Mouse (Mus musculus): ENCODE data around the gene Gm49361. TPM values are rescaled to one million over a fixed set of nuclear protein-coding genes. Genes with fewer than 3 reads are reported as not detected.

Gm49361 gene
- not detected in 2 replicates for polyA plus RNA-seq (2014; fragmentation: Nextera tagmentation; extraction: Ambion mirVana)

- DNase-seq (ENCODE audit: low spot score) (peak; percentile 86), ATAC-seq (peak; percentile 91)
- no peaks in the 10 kb centered on the region for H3K9me3 ChIP-seq (replicated peaks; ENCODE audit: control insufficient read depth, low read length)
- peak within 1 kb of the TSS; percentile 75 for H3K27ac ChIP-seq (ENCODE audit: low read depth, low read length)
- WGBS: under 1% methylated on average over 66 of the region's 68 CpGs
- no peaks in the 10 kb centered on the region for H3K36me3 ChIP-seq (ENCODE audit: control insufficient read depth, insufficient read depth, low read length)
- peak within 1 kb of the TSS; percentile 87 for H3K9ac ChIP-seq (ENCODE audit: low read length)
- peak within 1 kb of the TSS; percentile 93 for H3K4me2 ChIP-seq (ENCODE audit: low read length)
- H3K4me3 ChIP-seq (ENCODE audit: low read depth, low read length): peak within 1 kb of the TSS; percentile 87
- H3K27me3 ChIP-seq (replicated peaks; ENCODE audit: control insufficient read depth, insufficient read depth, low read length): peaks cover 7% of the 10 kb centered on the region
- peaks cover 13% of the 10 kb centered on the region for H3K4me1 ChIP-seq (ENCODE audit: control insufficient read depth, insufficient read depth, low read length)
These were observed at the start of gene Gm49361 for GRCm38 (mm10) chr14:57746001-57746771. Gene Gm49361, minus strand, starts transcription at chr14:57746103.

- Histone ChIP-seq H3K27ac (ENCODE audit: low read depth, low read length) (no peak overlapping the region), H3K4me3 (ENCODE audit: low read depth, low read length) (no peak overlapping the region), H3K4me1 (ENCODE audit: control insufficient read depth, insufficient read depth, low read length) (no peaks in the 10 kb centered on the region), H3K27me3 (replicated peaks; ENCODE audit: control insufficient read depth, insufficient read depth, low read length) (no peaks in the 10 kb centered on the region), H3K9ac (ENCODE audit: low read length) (no peak overlapping the region), H3K9me3 (replicated peaks; ENCODE audit: control insufficient read depth, low read length) (no peaks in the 10 kb centered on the region), H3K4me2 (ENCODE audit: low read length) (no peak overlapping the region), H3K36me3 (ENCODE audit: control insufficient read depth, insufficient read depth, low read length) (no peaks in the 10 kb centered on the region)
- 90% methylated on average over 4 of the region's 4 CpGs for WGBS
- ATAC-seq: no peak
- no peak for DNase-seq (ENCODE audit: low spot score)
These were observed 45.3 kb upstream of the Gm49361 start for GRCm38 (mm10) chr14:57791171-57791570.

- WGBS: 91% methylated on average over 9 of the region's 9 CpGs
- ATAC-seq (no peak), DNase-seq (ENCODE audit: low spot score) (no peak)
- Histone ChIP-seq H3K36me3 (ENCODE audit: control insufficient read depth, insufficient read depth, low read length) (no peaks in the 10 kb centered on the region), H3K4me2 (ENCODE audit: low read length) (no peak overlapping the region), H3K9ac (ENCODE audit: low read length) (no peak overlapping the region), H3K27me3 (replicated peaks; ENCODE audit: control insufficient read depth, insufficient read depth, low read length) (no peaks in the 10 kb centered on the region), H3K4me1 (ENCODE audit: control insufficient read depth, insufficient read depth, low read length) (no peaks in the 10 kb centered on the region), H3K27ac (ENCODE audit: low read depth, low read length) (no peak overlapping the region), H3K4me3 (ENCODE audit: low read depth, low read length) (no peak overlapping the region), H3K9me3 (replicated peaks; ENCODE audit: control insufficient read depth, low read length) (no peaks in the 10 kb centered on the region)
These were observed 43.9 kb upstream of the Gm49361 start for GRCm38 (mm10) chr14:57789759-57790158.

- no peaks in the 10 kb centered on the region for H3K9me3 ChIP-seq (replicated peaks; ENCODE audit: control insufficient read depth, low read length)
- H3K27ac ChIP-seq (ENCODE audit: low read depth, low read length): no peak overlapping the region
- no peaks in the 10 kb centered on the region for H3K4me1 ChIP-seq (ENCODE audit: control insufficient read depth, insufficient read depth, low read length)
- 87% methylated on average over 2 of the region's 2 CpGs for WGBS
- H3K4me3 ChIP-seq (ENCODE audit: low read depth, low read length): no peak overlapping the region
- H3K27me3 ChIP-seq (replicated peaks; ENCODE audit: control insufficient read depth, insufficient read depth, low read length): no peaks in the 10 kb centered on the region
- H3K9ac ChIP-seq (ENCODE audit: low read length): no peak overlapping the region
- DNase-seq (ENCODE audit: low spot score) (no peak), ATAC-seq (no peak)
- no peak overlapping the region for H3K4me2 ChIP-seq (ENCODE audit: low read length)
- no peaks in the 10 kb centered on the region for H3K36me3 ChIP-seq (ENCODE audit: control insufficient read depth, insufficient read depth, low read length)
These were observed 43.4 kb upstream of the Gm49361 start for GRCm38 (mm10) chr14:57789311-57789710.

GRCm38 (mm10) chr14:57787406-57787805 lies 41.5 kb upstream of the Gm49361 start:
- H3K27ac ChIP-seq (ENCODE audit: low read depth, low read length): no peak overlapping the region
- DNase-seq (ENCODE audit: low spot score): no peak
- no peaks in the 10 kb centered on the region for H3K4me1 ChIP-seq (ENCODE audit: control insufficient read depth, insufficient read depth, low read length)
- H3K36me3 ChIP-seq (ENCODE audit: control insufficient read depth, insufficient read depth, low read length): no peaks in the 10 kb centered on the region
- no peak for ATAC-seq
- H3K4me2 ChIP-seq (ENCODE audit: low read length): no peak overlapping the region
- H3K9me3 ChIP-seq (replicated peaks; ENCODE audit: control insufficient read depth, low read length): no peaks in the 10 kb centered on the region
- 61% methylated on average over 4 of the region's 4 CpGs for WGBS
- H3K4me3 ChIP-seq (ENCODE audit: low read depth, low read length): no peak overlapping the region
- no peak overlapping the region for H3K9ac ChIP-seq (ENCODE audit: low read length)
- no peaks in the 10 kb centered on the region for H3K27me3 ChIP-seq (replicated peaks; ENCODE audit: control insufficient read depth, insufficient read depth, low read length)

GRCm38 (mm10) chr14:57772157-57772815 lies 26.4 kb upstream of the Gm49361 start:
- no peaks in the 10 kb centered on the region for H3K36me3 ChIP-seq (ENCODE audit: control insufficient read depth, insufficient read depth, low read length)
- H3K9ac ChIP-seq (ENCODE audit: low read length): no peak overlapping the region
- H3K9me3 ChIP-seq (replicated peaks; ENCODE audit: control insufficient read depth, low read length): no peaks in the 10 kb centered on the region
- DNase-seq (ENCODE audit: low spot score) (no peak), ATAC-seq (no peak)
- H3K4me2 ChIP-seq (ENCODE audit: low read length): no peak overlapping the region
- H3K27me3 ChIP-seq (replicated peaks; ENCODE audit: control insufficient read depth, insufficient read depth, low read length): no peaks in the 10 kb centered on the region
- no peak overlapping the region for H3K27ac ChIP-seq (ENCODE audit: low read depth, low read length)
- H3K4me1 ChIP-seq (ENCODE audit: control insufficient read depth, insufficient read depth, low read length): no peaks in the 10 kb centered on the region
- WGBS: 82% methylated on average over 6 of the region's 6 CpGs
- no peak overlapping the region for H3K4me3 ChIP-seq (ENCODE audit: low read depth, low read length)

- Histone ChIP-seq H3K27me3 (replicated peaks; ENCODE audit: control insufficient read depth, insufficient read depth, low read length) (no peaks in the 10 kb centered on the region), H3K36me3 (ENCODE audit: control insufficient read depth, insufficient read depth, low read length) (no peaks in the 10 kb centered on the region), H3K27ac (ENCODE audit: low read depth, low read length) (no peak overlapping the region), H3K4me1 (ENCODE audit: control insufficient read depth, insufficient read depth, low read length) (no peaks in the 10 kb centered on the region), H3K4me2 (ENCODE audit: low read length) (no peak overlapping the region), H3K9me3 (replicated peaks; ENCODE audit: control insufficient read depth, low read length) (no peaks in the 10 kb centered on the region), H3K4me3 (ENCODE audit: low read depth, low read length) (no peak overlapping the region), H3K9ac (ENCODE audit: low read length) (no peak overlapping the region)
- WGBS: 95% methylated on average over 5 of the region's 5 CpGs
- ATAC-seq (no peak), DNase-seq (ENCODE audit: low spot score) (no peak)
These were observed 23.2 kb upstream of the Gm49361 start for GRCm38 (mm10) chr14:57769102-57769501.

GRCm38 (mm10) chr14:57760447-57761412 lies 14.8 kb upstream of the Gm49361 start:
- 37% methylated on average over 10 of the region's 10 CpGs for WGBS
- Histone ChIP-seq H3K9ac (ENCODE audit: low read length) (no peak overlapping the region), H3K4me3 (ENCODE audit: low read depth, low read length) (no peak overlapping the region), H3K27ac (ENCODE audit: low read depth, low read length) (no peak overlapping the region), H3K36me3 (ENCODE audit: control insufficient read depth, insufficient read depth, low read length) (no peaks in the 10 kb centered on the region), H3K9me3 (replicated peaks; ENCODE audit: control insufficient read depth, low read length) (no peaks in the 10 kb centered on the region), H3K4me1 (ENCODE audit: control insufficient read depth, insufficient read depth, low read length) (peaks cover 9% of the 10 kb centered on the region; the same call in 1 of the 2 replicates), H3K4me2 (ENCODE audit: low read length) (no peak overlapping the region), H3K27me3 (replicated peaks; ENCODE audit: control insufficient read depth, insufficient read depth, low read length) (no peaks in the 10 kb centered on the region)
- DNase-seq (ENCODE audit: low spot score): peak; percentile 35
- peak; percentile 29; the same call in 1 of the 2 replicates for ATAC-seq

All from forebrain, embryonic 14.5 days (tissue).